Mouse (Mus musculus) CH12.LX (cell line): Measurements from ENCODE around the gene Nat14. TPM values are rescaled to one million over a fixed set of nuclear protein-coding genes. Genes with fewer than 3 reads are reported as not detected.

Source experiments
- DNase-seq: peaks from one replicate; pipeline ENCODE4 v3.0.0-alpha.2; 2013; ENCODE audit errors: extremely low read depth
- H3K27ac ChIP-seq: 2 replicates; pipeline ENCODE4 v1.5.1; 2012; ENCODE audit warnings: low read depth, mild to moderate bottlenecking, control low read depth, moderate library complexity; ENCODE audit not compliant: insufficient read depth
- H3K27me3 ChIP-seq: replicated peaks from 2 replicates; pipeline ENCODE3; 2012; ENCODE audit warnings: inconsistent platforms
- H3K36me3 ChIP-seq, 2 experiments: replicated peaks in 1 of 2; 2 replicates each; pipeline versions ENCODE3 to v1.6.1; 2012; ENCODE audit warnings: inconsistent platforms in 1 of 2, low read length in 1 of 2, mild to moderate bottlenecking in 1 of 2, mixed read lengths in 1 of 2, moderate library complexity in 1 of 2; ENCODE audit not compliant: control insufficient read depth in 1 of 2, insufficient read depth in 1 of 2
- H3K4me1 ChIP-seq, 2 experiments: 2 replicates each; pipeline ENCODE4 v1.6.1; 2012; ENCODE audit warnings: inconsistent platforms in 1 of 2, moderate library complexity in 1 of 2; ENCODE audit not compliant: insufficient read depth in 2 of 2, control insufficient read depth in 1 of 2
- H3K4me2 ChIP-seq: 2 replicates; pipeline ENCODE4 v1.6.1; 2012; ENCODE audit warnings: low read depth, mild to moderate bottlenecking, control low read depth; ENCODE audit not compliant: poor library complexity, insufficient read depth, severe bottlenecking
- H3K4me3 ChIP-seq, 3 experiments: fragments of 150-350 bp in 1 of 3; sonication (generic) in 1 of 3; replicated peaks in 1 of 3; 2 replicates each; pipeline versions ENCODE3 to v1.5.1; 2011 to 2012; ENCODE audit warnings: low read depth in 2 of 3, low read length in 2 of 3, mild to moderate bottlenecking in 2 of 3, moderate library complexity in 2 of 3, control low read depth in 1 of 3, improper control_type of control experiment in 1 of 3, inconsistent platforms in 1 of 3, mixed read lengths in 1 of 3; ENCODE audit not compliant: poor library complexity in 1 of 3
- H3K79me2 ChIP-seq: replicated peaks from 2 replicates; pipeline ENCODE4 v1.6.1; 2012; ENCODE audit warnings: mild to moderate bottlenecking, moderate library complexity; ENCODE audit not compliant: control insufficient read depth, poor library complexity, insufficient read depth, severe bottlenecking; ENCODE audit errors: extremely low read depth
- H3K9ac ChIP-seq: 2 replicates; pipeline ENCODE4 v1.6.1; 2012; ENCODE audit warnings: low read depth, mild to moderate bottlenecking, control low read depth, moderate library complexity; ENCODE audit not compliant: insufficient read depth
- H3K9me3 ChIP-seq: replicated peaks from 2 replicates; pipeline ENCODE3; 2012; ENCODE audit warnings: low read length, inconsistent platforms, mixed read lengths
- BHLHE40 ChIP-seq: IDR thresholded peaks from 2 replicates; pipeline ENCODE4 v1.6.1; 2011; ENCODE audit warnings: mild to moderate bottlenecking, low read depth, low read length, improper control_type of control experiment
- CHD1 ChIP-seq: IDR thresholded peaks from 2 replicates; pipeline ENCODE4 v1.6.1; 2012; ENCODE audit warnings: low read depth, low read length, improper control_type of control experiment, inconsistent platforms
- E2F4 ChIP-seq: IDR thresholded peaks from 2 replicates; pipeline ENCODE4 v1.6.1; 2011; ENCODE audit warnings: low read depth, low read length, improper control_type of control experiment; ENCODE audit not compliant: insufficient replicate concordance
- EP300 ChIP-seq: IDR thresholded peaks from 2 replicates; pipeline ENCODE4 v1.6.1; 2011; ENCODE audit warnings: low read length, improper control_type of control experiment
- ETS1 ChIP-seq: conservative IDR thresholded peaks from 2 replicates; pipeline ENCODE4 v1.6.1; 2012; ENCODE audit warnings: low read depth, mild to moderate bottlenecking, inconsistent platforms, low read length, improper control_type of control experiment, moderate library complexity
- JUN ChIP-seq: IDR thresholded peaks from 2 replicates; pipeline ENCODE4 v1.6.1; 2011; ENCODE audit warnings: low read depth, mild to moderate bottlenecking, low read length, improper control_type of control experiment, moderate library complexity; ENCODE audit not compliant: insufficient read depth
- MAX ChIP-seq: IDR thresholded peaks from 2 replicates; pipeline ENCODE4 v1.6.1; 2011; ENCODE audit warnings: low read length, improper control_type of control experiment
- MEF2A ChIP-seq: IDR thresholded peaks from 2 replicates; pipeline ENCODE4 v1.6.1; 2014; ENCODE audit warnings: low read depth, mild to moderate bottlenecking, inconsistent platforms, low read length, improper control_type of control experiment, borderline replicate concordance
- MXI1 ChIP-seq: IDR thresholded peaks from 2 replicates; pipeline ENCODE4 v1.6.1; 2011; ENCODE audit warnings: mild to moderate bottlenecking, low read depth, low read length, improper control_type of control experiment
- MYC ChIP-seq: IDR thresholded peaks from 2 replicates; pipeline ENCODE4 v1.6.1; 2011; ENCODE audit warnings: low read depth, mild to moderate bottlenecking, improper control_type of control experiment, low read length
- NELFE ChIP-seq: IDR thresholded peaks from 2 replicates; pipeline ENCODE4 v1.6.1; 2011; ENCODE audit warnings: low read depth, low read length, improper control_type of control experiment
- NRF1 ChIP-seq: IDR thresholded peaks from 2 replicates; pipeline ENCODE4 v1.6.1; 2014; ENCODE audit warnings: low read depth, mild to moderate bottlenecking, inconsistent platforms, low read length, improper control_type of control experiment, moderate library complexity
- PAX5 ChIP-seq: IDR thresholded peaks from 2 replicates; pipeline ENCODE4 v1.6.1; 2012; ENCODE audit warnings: low read length, inconsistent platforms, mixed read lengths
- POLR2AphosphoS2 ChIP-seq: IDR thresholded peaks from 2 replicates; pipeline ENCODE4 v1.6.1; 2011; ENCODE audit warnings: low read depth, low read length, improper control_type of control experiment
- RCOR1 ChIP-seq: conservative IDR thresholded peaks from 2 replicates; pipeline ENCODE4 v1.6.1; 2012; ENCODE audit warnings: low read depth, mild to moderate bottlenecking, inconsistent platforms, low read length, improper control_type of control experiment
- SIN3A ChIP-seq: IDR thresholded peaks from 2 replicates; pipeline ENCODE4 v1.6.1; 2012; ENCODE audit warnings: low read length, improper control_type of control experiment, inconsistent platforms
- SMC3 ChIP-seq: IDR thresholded peaks from 2 replicates; pipeline ENCODE4 v1.6.1; 2011; ENCODE audit warnings: low read depth, low read length, improper control_type of control experiment
- TBP ChIP-seq: conservative IDR thresholded peaks from 2 replicates; pipeline ENCODE4 v1.6.1; 2011; ENCODE audit warnings: low read depth, low read length, improper control_type of control experiment
- UBTF ChIP-seq: IDR thresholded peaks from 2 replicates; pipeline ENCODE4 v1.6.1; 2012; ENCODE audit warnings: low read depth, mild to moderate bottlenecking, inconsistent platforms, low read length, improper control_type of control experiment, moderate library complexity
- USF1 ChIP-seq: IDR thresholded peaks from 2 replicates; pipeline ENCODE4 v1.6.1; 2014; ENCODE audit warnings: low read depth, mild to moderate bottlenecking, inconsistent platforms, low read length, improper control_type of control experiment
- USF2 ChIP-seq: conservative IDR thresholded peaks from 2 replicates; pipeline ENCODE4 v1.6.1; 2011; ENCODE audit warnings: low read depth, low read length, improper control_type of control experiment
- ZKSCAN1 ChIP-seq: IDR thresholded peaks from 2 replicates; pipeline ENCODE4 v1.6.1; 2012; ENCODE audit warnings: low read depth, inconsistent platforms, low read length, improper control_type of control experiment, borderline replicate concordance
- ZMIZ1 ChIP-seq: IDR thresholded peaks from 2 replicates; pipeline ENCODE4 v1.6.1; 2012; ENCODE audit warnings: low read depth, mild to moderate bottlenecking, inconsistent platforms, low read length, improper control_type of control experiment
- ZNF384 ChIP-seq: IDR thresholded peaks from 2 replicates; pipeline ENCODE4 v1.6.1; 2012; ENCODE audit warnings: low read depth, low read length, improper control_type of control experiment, inconsistent platforms
- dilution Hi-C: fragments of 300-500 bp; cut with MboI; formaldehyde crosslinking; loops from 2 replicates; pipeline ENCODE4 v1.14.3; 2020; ENCODE audit warnings: low sequenced_read_pairs; ENCODE audit not compliant: extremely low pct_unique_long_range_greater_than_20kb, extremely low pct_ligation_motif_present
- in situ Hi-C: fragments of 300-500 bp; cut with MboI; formaldehyde crosslinking; loops from 3 replicates; pipeline ENCODE4 v1.14.3; 2019; ENCODE audit warnings: low sequenced_read_pairs, low pct_ligation_motif_present, low pct_unique_long_range_greater_than_20kb, mixed read lengths
- polyA plus RNA-seq: library from polyadenylated mRNA; unstranded; fragments of >175 nt; gene quantifications from 2 replicates; pipeline ENCODE4 v1.2.1, GENCODE M21; 2012; ENCODE audit warnings: low read depth; ENCODE audit not compliant: insufficient read length
- total RNA-seq, 2 experiments: library from RNA; depleted of rRNA; stranded (reverse); fragments of 300-350 nt in 1 of 2; fragments of >200 nt in 1 of 2; gene quantifications; 2 replicates each; pipeline ENCODE4 v1.2.3; 2012 to 2014

The Nat14 gene
- total and polyA plus RNA-seq, 3 experiments = 0.27 to 1.3 (median 0.97) TPM

DNA sequence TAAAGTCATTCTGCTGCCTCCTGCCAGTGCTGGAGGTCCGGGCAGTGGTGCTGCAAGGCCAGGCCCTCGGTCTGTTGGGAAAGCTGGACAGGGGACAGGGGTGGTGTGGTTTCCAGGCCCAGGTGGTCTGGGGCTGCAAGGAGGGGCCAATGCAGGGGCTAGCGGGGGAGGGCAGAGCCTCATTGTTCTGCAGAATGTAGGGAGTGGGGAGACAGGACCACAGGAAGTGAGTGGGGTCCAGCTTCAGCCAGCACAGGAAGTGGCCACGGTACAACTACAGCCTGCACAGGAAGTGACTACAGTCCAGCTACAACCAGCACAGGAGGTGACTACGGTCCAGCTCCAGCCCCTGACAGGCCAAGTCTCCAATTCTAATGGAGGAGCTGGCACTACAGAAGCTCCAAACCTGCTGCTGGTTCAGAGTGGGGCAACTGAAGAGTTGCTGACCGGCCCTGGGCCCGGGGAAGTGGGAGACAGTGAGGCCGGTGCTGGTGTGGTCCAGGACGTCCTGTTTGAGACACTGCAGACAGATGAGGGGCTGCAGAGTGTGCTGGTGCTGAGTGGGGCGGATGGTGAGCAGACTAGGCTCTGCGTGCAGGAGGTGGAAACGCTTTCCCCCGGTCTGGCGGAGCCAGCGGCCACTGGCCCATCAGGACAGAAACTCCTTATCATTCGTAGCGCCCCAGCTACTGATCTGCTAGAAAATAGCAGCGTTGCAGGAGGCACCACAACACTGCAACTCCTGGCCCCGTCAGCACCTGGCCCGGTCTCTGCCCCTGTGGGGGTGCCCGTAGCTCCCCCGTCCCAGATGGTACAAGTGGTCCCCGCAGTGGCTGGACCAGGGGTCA is 628 bp upstream of the Nat14 start:
- Histone ChIP-seq H3K9me3 (no peaks in the 10 kb centered on the region), H3K4me2 (no peak overlapping the region), H3K9ac (no peak overlapping the region), H3K4me3 (no peak overlapping the region), H3K79me2 (no peaks in the 10 kb centered on the region), H3K36me3 (peaks cover 34 to 50% of the 10 kb centered on the region in 2 experiments), H3K4me1 (peaks cover 10 to 33% of the 10 kb centered on the region in 2 experiments), H3K27ac (no peak overlapping the region), H3K27me3 (no peaks in the 10 kb centered on the region)
- no peak for DNase-seq
- in situ Hi-C loops (no loop called here), dilution Hi-C loops (no loop called here)
- TF ChIP-seq BHLHE40 (no peak), TBP (no peak), CHD1 (no peak), EP300 (no peak), ZNF384 (no peak), USF1 (no peak), ETS1 (no peak), USF2 (no peak), UBTF (no peak), NRF1 (no peak), MXI1 (no peak)
- TF ChIP-seq, all 38 proteins: peak for 0

DNA sequence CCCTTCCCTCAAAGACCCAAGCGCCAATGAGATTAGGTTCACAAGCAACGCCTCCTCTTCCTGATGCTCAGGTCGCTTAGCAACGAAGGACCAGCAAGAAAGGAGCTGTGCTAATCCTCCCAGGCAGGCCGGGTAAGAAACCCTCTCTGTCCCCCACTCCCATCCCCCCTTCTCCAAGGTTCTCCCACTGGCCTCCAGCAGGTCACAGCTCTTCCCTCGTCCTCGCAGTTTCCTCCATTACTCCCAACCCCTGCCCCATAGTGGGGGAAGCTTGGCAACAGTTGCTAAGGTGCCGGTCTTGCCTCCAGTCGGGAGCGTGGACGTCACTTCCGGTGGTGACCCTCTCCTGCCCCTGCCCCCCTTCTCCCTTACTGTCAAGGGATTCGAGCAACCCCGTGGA is 680 bp downstream of the Nat14 start:
- Histone ChIP-seq H3K27ac (no peak overlapping the region), H3K4me3 (no peak overlapping the region), H3K79me2 (no peaks in the 10 kb centered on the region), H3K4me1 (peaks cover 5 to 23% of the 10 kb centered on the region in 2 experiments), H3K36me3 (peaks cover 31 to 43% of the 10 kb centered on the region in 2 experiments), H3K4me2 (no peak overlapping the region), H3K9ac (no peak overlapping the region)
- in situ Hi-C loops = no loop called here
- no peak for TF ChIP-seq RCOR1
- no peak for TF ChIP-seq MXI1
- TF ChIP-seq SIN3A = no peak
- no peak for TF ChIP-seq ZKSCAN1
- no peak for TF ChIP-seq USF2
- no peak for TF ChIP-seq E2F4
- no peak for TF ChIP-seq NELFE
- TF ChIP-seq POLR2AphosphoS2 = no peak
- no peak for TF ChIP-seq MEF2A
- no peak for TF ChIP-seq ZMIZ1
- TF ChIP-seq MYC = no peak
- TF ChIP-seq PAX5 = no peak
- TF ChIP-seq MAX = no peak
- no peak for TF ChIP-seq BHLHE40
- no peak for TF ChIP-seq JUN
- TF ChIP-seq SMC3 = no peak
- TF ChIP-seq, all 38 proteins: peak for 0
- dilution Hi-C loops = no loop called here
- H3K9me3 ChIP-seq = no peaks in the 10 kb centered on the region
- DNase-seq = no peak
- H3K27me3 ChIP-seq = no peaks in the 10 kb centered on the region
